In genomic region chr3:108533114-108533885, GRCm38 (mm10) we compare ENCODE assay signal across 11 mouse cellular contexts. TPM values are rescaled to one million over a fixed set of nuclear protein-coding genes. Genes with fewer than 3 reads are reported as not detected.
DNase-seq lines count a peak whose midpoint lies in the region; ATAC-seq and TF ChIP-seq lines count a peak whose summit lies in the region.
"Had no signal": no experiment of that assay in that cellular context is flagged by ENCODE, and none has a peak within 500 bp of the region (broad histone marks: within the 10 kb centered on the region; RNA-seq: fewer than 3 reads in every experiment).

No protein-coding gene starts in this region.

- H3K4me2 ChIP-seq in heart, embryonic 16.5 days (ENCODE audit: low read depth, low read length) = 0 out of 2 replicates have a peak overlapping the region, but pooled peaks have one; percentile 0
- H3K4me2 ChIP-seq in lung, embryonic 15.5 days = no peak overlapping the region
- H3K4me2 ChIP-seq in forebrain, postnatal 0 days (ENCODE audit: low read depth) = no peak overlapping the region

- TF ChIP-seq CTCF in forebrain, postnatal 0 days (IDR thresholded peaks at IDR 0.05; ENCODE audit: low read depth) = no peak

- no peak overlapping the region for H3K9ac ChIP-seq in heart, embryonic 16.5 days (ENCODE audit: low read length)
- H3K9ac ChIP-seq in lung, embryonic 15.5 days = no peak overlapping the region
- H3K9ac ChIP-seq in forebrain, postnatal 0 days = no peak overlapping the region

- H3K27me3 ChIP-seq in heart, embryonic 16.5 days (ENCODE audit: control insufficient read depth, insufficient read depth, low read length) = peaks cover 11% of the 10 kb centered on the region
- peaks cover 8% of the 10 kb centered on the region; the same call in 1 of the 2 replicates for H3K27me3 ChIP-seq in lung, embryonic 15.5 days
- H3K27me3 ChIP-seq in limb, embryonic 10.5 days (ENCODE audit: low read depth, poor library complexity, severe bottlenecking) = peaks cover 44% of the 10 kb centered on the region
- no peaks in the 10 kb centered on the region for H3K27me3 ChIP-seq in forebrain, postnatal 0 days (ENCODE audit: insufficient read depth, low read length)

- H3K36me3 ChIP-seq in heart, embryonic 16.5 days (ENCODE audit: control insufficient read depth, insufficient read depth) = no peaks in the 10 kb centered on the region
- H3K36me3 ChIP-seq in lung, embryonic 15.5 days = no peaks in the 10 kb centered on the region
- no peaks in the 10 kb centered on the region for H3K36me3 ChIP-seq in limb, embryonic 10.5 days
- no peaks in the 10 kb centered on the region for H3K36me3 ChIP-seq in forebrain, postnatal 0 days (ENCODE audit: insufficient read depth)

- intact Hi-C loops in heart, postnatal 25 days (cut with DNase I) = no loop called here

- DNase-seq in heart, adult 11 months = peak; percentile 81
- no peak for DNase-seq in heart, postnatal 25 days (ENCODE audit: low spot score)
- DNase-seq in 416B (ENCODE audit: low read depth) = peak; percentile 84
- DNase-seq in limb, embryonic 10.5 days (ENCODE audit: low spot score) = no peak
- DNase-seq in thymus, postnatal 4 days = no peak
- no peak for DNase-seq in forebrain, postnatal 0 days
- DNase-seq: thymus, postnatal 25 days had no signal

- ATAC-seq in heart, embryonic 16.5 days (replicated peaks; ENCODE audit: extremely low read depth, insufficient read depth, low FRiP score) = 0 out of 2 replicates have a peak, but pooled peaks have one; percentile 31
- no peak for ATAC-seq in lung, embryonic 15.5 days (ENCODE audit: borderline replicate concordance, extremely low read depth, low FRiP score, low TSS enrichment)
- ATAC-seq in forebrain, postnatal 0 days = no peak

- H3K27ac ChIP-seq in heart, embryonic 16.5 days (ENCODE audit: low read length) = peak overlapping the region; percentile 14; the same call in 1 of the 2 replicates
- peak overlapping the region; percentile 53 for H3K27ac ChIP-seq in lung, embryonic 15.5 days
- H3K27ac ChIP-seq in limb, embryonic 10.5 days = no peak overlapping the region
- H3K27ac ChIP-seq in forebrain, postnatal 0 days (ENCODE audit: low read depth, low read length) = no peak overlapping the region

- 48% methylated on average over 9 of the region's 9 CpGs for whole genome bisulfite sequencing in heart, embryonic 16.5 days
- WGBS in lung, embryonic 15.5 days = 46% methylated on average over 9 of the region's 9 CpGs
- 78% methylated on average over 9 of the region's 9 CpGs for WGBS in limb, embryonic 10.5 days
- WGBS in forebrain, postnatal 0 days = 68% methylated on average over 9 of the region's 9 CpGs

- H3K9me3 ChIP-seq in heart, embryonic 16.5 days (replicated peaks; ENCODE audit: control insufficient read depth, low read length) = no peaks in the 10 kb centered on the region; the same call in 1 of the 2 replicates
- H3K9me3 ChIP-seq in lung, embryonic 15.5 days = no peaks in the 10 kb centered on the region
- H3K9me3 ChIP-seq in limb, embryonic 10.5 days (replicated peaks) = no peaks in the 10 kb centered on the region
- H3K9me3 ChIP-seq in forebrain, postnatal 0 days (ENCODE audit: low read length) = no peaks in the 10 kb centered on the region

- no peak overlapping the region for H3K4me3 ChIP-seq in heart, embryonic 16.5 days (ENCODE audit: low read length)
- H3K4me3 ChIP-seq in lung, embryonic 15.5 days = no peak overlapping the region
- H3K4me3 ChIP-seq in limb, embryonic 10.5 days = no peak overlapping the region
- H3K4me3 ChIP-seq in forebrain, postnatal 0 days (ENCODE audit: low read depth, low read length) = no peak overlapping the region

- peaks cover 22% of the 10 kb centered on the region for H3K4me1 ChIP-seq in heart, embryonic 16.5 days (ENCODE audit: control insufficient read depth, insufficient read depth, low read length)
- H3K4me1 ChIP-seq in lung, embryonic 15.5 days = peaks cover 16% of the 10 kb centered on the region
- peaks cover 11% of the 10 kb centered on the region for H3K4me1 ChIP-seq in limb, embryonic 10.5 days
- no peaks in the 10 kb centered on the region; the same call in 1 of the 2 replicates for H3K4me1 ChIP-seq in forebrain, postnatal 0 days (ENCODE audit: insufficient read depth)

RNA-seq across cellular contexts. Expression of gene 1700013F07Rik, which starts 0.7 kb away (rescaled TPM):
- not detected for total RNA-seq in heart, postnatal 25 days (2021)
- 0.41 and 0.46 TPM in 2 replicates for polyA plus RNA-seq in heart, embryonic 16.5 days (2015; fragmentation: Nextera tagmentation; extraction: Ambion mirVana)
- 0.99 and 1.1 TPM in 2 replicates for polyA plus RNA-seq in lung, embryonic 15.5 days (2015; fragmentation: Nextera tagmentation; extraction: Ambion mirVana)
- 0.20 TPM in 1 of 2 replicates, not detected in the other for polyA plus RNA-seq in limb, embryonic 10.5 days (2016; fragmentation: Nextera tagmentation; extraction: Ambion mirVana)
- 0.85 and 1.8 TPM in 2 replicates for total RNA-seq in forebrain, postnatal 0 days (2014; rRNA removed)
- polyA plus RNA-seq in forebrain, postnatal 0 days (2015; fragmentation: Nextera tagmentation; extraction: Ambion mirVana) = 3.0 and 4.5 TPM in 2 replicates
- polyA plus RNA-seq: limb, embryonic 11.5 days; neural tube, embryonic 11.5 days had no signal

RNA-seq across cellular contexts. Expression of gene 5330417C22Rik, which starts 3.0 kb away (rescaled TPM):
- total RNA-seq in heart, postnatal 25 days (2021) = under 1 TPM; 0.05 to 0.17 TPM
- 1.9 and 2.9 TPM in 2 replicates for polyA plus RNA-seq in heart, embryonic 16.5 days (2015; fragmentation: Nextera tagmentation; extraction: Ambion mirVana)
- polyA plus RNA-seq in lung, embryonic 15.5 days (2015; fragmentation: Nextera tagmentation; extraction: Ambion mirVana) = 16.4 and 16.6 TPM in 2 replicates
- 0.28 and 0.40 TPM in 2 replicates for polyA plus RNA-seq in limb, embryonic 10.5 days (2016; fragmentation: Nextera tagmentation; extraction: Ambion mirVana)
- 9.2 and 11.5 TPM in 2 replicates for total RNA-seq in forebrain, postnatal 0 days (2014; rRNA removed)
- 16.6 and 17.5 TPM in 2 replicates for polyA plus RNA-seq in forebrain, postnatal 0 days (2015; fragmentation: Nextera tagmentation; extraction: Ambion mirVana)

RNA-seq across cellular contexts. Expression of gene Tmem167b, which starts 29.0 kb away (rescaled TPM):
- 10 to 100 TPM; 24.5 to 25.4 TPM for total RNA-seq in heart, postnatal 25 days (2021)
- 30.8 and 33.3 TPM in 2 replicates for polyA plus RNA-seq in heart, embryonic 16.5 days (2015; fragmentation: Nextera tagmentation; extraction: Ambion mirVana)
- 43.1 and 43.3 TPM in 2 replicates for polyA plus RNA-seq in lung, embryonic 15.5 days (2015; fragmentation: Nextera tagmentation; extraction: Ambion mirVana)
- polyA plus RNA-seq in limb, embryonic 10.5 days (2016; fragmentation: Nextera tagmentation; extraction: Ambion mirVana) = 25.2 and 34.9 TPM in 2 replicates
- total RNA-seq in forebrain, postnatal 0 days (2014; rRNA removed) = 59.6 and 70.2 TPM in 2 replicates
- polyA plus RNA-seq in forebrain, postnatal 0 days (2015; fragmentation: Nextera tagmentation; extraction: Ambion mirVana) = 42.5 and 50.0 TPM in 2 replicates

RNA-seq across cellular contexts. Expression of gene Taf13, which starts 38.2 kb away (rescaled TPM):
- total RNA-seq in heart, postnatal 25 days (2021) = 10 to 100 TPM; 16.4 to 17.0 TPM
- polyA plus RNA-seq in heart, embryonic 16.5 days (2015; fragmentation: Nextera tagmentation; extraction: Ambion mirVana) = 26.6 and 29.9 TPM in 2 replicates
- polyA plus RNA-seq in lung, embryonic 15.5 days (2015; fragmentation: Nextera tagmentation; extraction: Ambion mirVana) = 40.3 and 44.6 TPM in 2 replicates
- polyA plus RNA-seq in limb, embryonic 10.5 days (2016; fragmentation: Nextera tagmentation; extraction: Ambion mirVana) = 47.3 and 53.2 TPM in 2 replicates
- 10.8 and 13.8 TPM in 2 replicates for total RNA-seq in forebrain, postnatal 0 days (2014; rRNA removed)
- 41.0 and 46.4 TPM in 2 replicates for polyA plus RNA-seq in forebrain, postnatal 0 days (2015; fragmentation: Nextera tagmentation; extraction: Ambion mirVana)

RNA-seq across cellular contexts. Expression of gene Wdr47, which starts 57.8 kb away (rescaled TPM):
- total RNA-seq in heart, postnatal 25 days (2021) = 1 to 10 TPM; 7.4 to 9.7 TPM
- 6.7 and 7.1 TPM in 2 replicates for polyA plus RNA-seq in heart, embryonic 16.5 days (2015; fragmentation: Nextera tagmentation; extraction: Ambion mirVana)
- polyA plus RNA-seq in lung, embryonic 15.5 days (2015; fragmentation: Nextera tagmentation; extraction: Ambion mirVana) = 10.4 and 10.8 TPM in 2 replicates
- 6.1 and 7.3 TPM in 2 replicates for polyA plus RNA-seq in limb, embryonic 10.5 days (2016; fragmentation: Nextera tagmentation; extraction: Ambion mirVana)
- 107 and 110 TPM in 2 replicates for total RNA-seq in forebrain, postnatal 0 days (2014; rRNA removed)
- 72.4 and 90.1 TPM in 2 replicates for polyA plus RNA-seq in forebrain, postnatal 0 days (2015; fragmentation: Nextera tagmentation; extraction: Ambion mirVana)

Comparison
In these comparisons a context has a peak if more than half of its experiments do, and no peak if none do; other contexts are left out.
1. DNase-seq: peak in heart, adult 11 months (single experiment) and 416B (single experiment); none in heart, postnatal 25 days (single experiment), limb, embryonic 10.5 days (single experiment), thymus, postnatal 4 days (single experiment) and forebrain, postnatal 0 days (single experiment).
2. H3K27ac ChIP-seq: peak in heart, embryonic 16.5 days (single experiment) and lung, embryonic 15.5 days (single experiment); none in limb, embryonic 10.5 days (single experiment) and forebrain, postnatal 0 days (single experiment).